Mouse (Mus musculus) liver, postnatal 0 days (tissue): Measurements from ENCODE around the gene Wdr91.

Experiments used
- CTCF ChIP-seq: sonication (generic); IDR thresholded peaks from 2 replicates; pipeline ENCODE4 v1.5.1; 2016; ENCODE audit warnings: antibody characterized with exemption, low read depth
- EP300 ChIP-seq: IDR thresholded peaks from 2 replicates; pipeline ENCODE4 v1.6.1; 2016; ENCODE audit warnings: antibody characterized with exemption, low read depth, mild to moderate bottlenecking

GRCm38 (mm10) chr6:34907121-34907614 lies 3.5 kb downstream of the Wdr91 start:
- TF ChIP-seq CTCF: no peak
- peak; percentile 75 for TF ChIP-seq EP300
